Mouse (Mus musculus) megakaryocyte, embryonic 14.5 days (primary cell): ENCODE measurements at regions not wholly inside any gene's neighbourhood (a gene's known extent, or its start where the extent isn't known, plus 50 kb on each side); places are given as distances from the start of the nearest gene placed in this dataset.

Experiments
- FLI1 ChIP-seq: IDR thresholded peaks from 2 replicates; pipeline ENCODE4 v1.6.1; 2012; ENCODE audit warnings: low read length, inconsistent platforms, mixed read lengths
- GATA1 ChIP-seq: IDR thresholded peaks from 3 replicates; pipeline ENCODE4 v1.6.1; 2012; ENCODE audit warnings: mixed read lengths, low read length, inconsistent platforms, borderline replicate concordance

- no peak for TF ChIP-seq GATA1
- TF ChIP-seq FLI1: no peak
These were observed 308.1 kb downstream of the Gm826 start for GRCm38 (mm10) chr2:160025911-160026310.
